Mouse (Mus musculus) activated CD4-positive, CD25-positive, alpha-beta regulatory T cell, adult 4 months (primary cell): Measurements from ENCODE around the gene Asb2. TPM values are rescaled to one million over a fixed set of nuclear protein-coding genes. Genes with fewer than 3 reads are reported as not detected.

Experiments
- ATAC-seq: one replicate; pipeline ENCODE4 v1.8.0; 2017
- polyA plus RNA-seq, 2 experiments: library from polyadenylated mRNA; unstranded; fragments of 100-300 nt; shearing (Covaris generic); gene quantifications; one replicate each; pipeline ENCODE4 v1.2.1; 2017

The Asb2 gene
- polyA plus RNA-seq, 2 experiments from 2014 or later, result 14.2 to 37.7 TPM

DNA sequence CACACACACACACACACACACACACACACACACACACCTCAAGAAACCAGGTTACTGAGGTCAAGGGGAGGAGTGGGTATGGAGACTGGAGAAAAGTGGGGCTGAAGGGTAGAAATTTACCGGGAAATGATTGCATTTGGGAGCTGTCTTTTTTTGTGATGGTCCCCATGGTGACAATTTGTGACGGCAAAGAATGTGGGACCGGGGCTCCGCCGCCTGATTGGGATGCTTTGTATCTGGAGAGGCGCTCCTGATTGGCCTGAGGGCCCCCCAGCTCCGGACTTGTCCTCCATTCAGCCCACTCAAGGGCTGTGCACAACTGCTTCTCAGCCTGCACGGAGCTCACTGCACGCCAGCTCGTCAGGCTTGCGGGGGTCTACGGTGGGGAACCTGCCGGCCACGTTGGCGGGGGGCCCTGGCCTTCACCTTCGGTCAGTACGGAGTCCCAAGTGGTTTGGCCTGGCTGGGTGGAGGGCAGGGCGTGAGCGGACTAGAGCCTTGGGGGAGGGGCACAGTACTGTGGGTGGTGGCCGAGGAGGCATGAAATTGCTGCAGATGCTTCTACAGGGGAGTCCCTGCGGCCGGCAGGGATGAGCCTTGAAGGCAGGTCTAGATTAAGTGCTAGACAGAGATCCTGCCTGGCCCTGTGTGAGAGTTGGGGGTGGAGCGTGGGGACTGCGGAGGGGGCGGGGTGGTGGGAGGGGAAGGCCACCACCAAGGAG is 41.0 kb downstream of the Asb2 start:
- ATAC-seq, result no peak

DNA sequence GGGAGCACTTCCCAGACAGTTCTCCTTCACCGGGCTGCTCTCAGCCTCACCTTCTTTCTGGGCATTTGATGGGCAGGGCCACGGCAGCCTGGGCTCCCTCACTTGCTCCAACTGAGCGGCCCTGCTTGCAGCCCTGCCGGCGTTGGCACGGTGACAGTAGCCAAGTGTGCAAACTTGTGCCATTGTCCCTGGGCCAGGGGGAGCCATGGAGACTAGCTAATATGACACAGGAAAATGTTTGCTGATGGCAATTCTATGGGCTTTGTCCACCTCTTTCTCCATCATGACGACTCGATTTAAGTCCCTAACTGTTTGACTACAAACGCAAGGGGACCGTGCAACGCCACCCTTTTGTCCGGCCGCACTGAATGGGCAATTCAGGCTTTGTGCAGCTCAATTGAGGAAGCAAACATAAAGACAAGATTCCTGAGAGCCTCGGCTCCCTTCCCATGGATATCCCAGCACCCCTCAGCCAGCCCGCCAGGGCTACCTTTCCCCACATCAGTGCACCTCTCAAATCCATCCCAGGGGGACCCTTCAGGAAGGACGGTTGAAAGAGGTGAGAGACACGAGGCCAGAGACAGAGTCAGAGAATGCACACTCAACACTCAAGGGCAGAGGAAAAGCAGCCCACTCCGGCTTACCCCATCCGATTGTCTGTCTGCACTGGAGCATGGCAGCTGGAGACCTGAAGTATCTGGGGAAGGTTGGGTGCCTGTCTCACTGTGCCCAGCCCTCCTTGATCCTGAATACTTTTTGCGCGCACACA is 41.7 kb downstream of the Asb2 start:
- ATAC-seq, result no peak

DNA sequence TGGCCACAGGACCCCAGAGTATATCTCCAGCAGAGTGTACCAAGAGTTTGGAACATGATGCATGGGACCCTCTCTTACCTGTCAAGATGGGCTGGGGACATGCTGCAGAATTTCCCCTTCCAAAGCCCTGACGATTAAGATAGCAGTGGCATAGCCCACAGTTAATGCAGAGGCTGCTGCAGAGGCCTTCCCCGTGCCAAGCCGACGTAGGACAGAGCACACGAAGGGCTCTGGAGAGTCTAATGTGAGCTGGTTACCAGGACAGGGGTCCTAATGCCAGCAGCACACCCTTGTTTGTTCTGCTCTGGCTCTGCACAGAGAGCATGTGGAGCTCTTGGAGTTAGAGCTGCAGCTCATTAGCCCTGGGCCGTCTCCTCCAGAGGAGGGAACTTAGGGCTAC is 42.5 kb downstream of the Asb2 start:
- ATAC-seq, result no peak

DNA sequence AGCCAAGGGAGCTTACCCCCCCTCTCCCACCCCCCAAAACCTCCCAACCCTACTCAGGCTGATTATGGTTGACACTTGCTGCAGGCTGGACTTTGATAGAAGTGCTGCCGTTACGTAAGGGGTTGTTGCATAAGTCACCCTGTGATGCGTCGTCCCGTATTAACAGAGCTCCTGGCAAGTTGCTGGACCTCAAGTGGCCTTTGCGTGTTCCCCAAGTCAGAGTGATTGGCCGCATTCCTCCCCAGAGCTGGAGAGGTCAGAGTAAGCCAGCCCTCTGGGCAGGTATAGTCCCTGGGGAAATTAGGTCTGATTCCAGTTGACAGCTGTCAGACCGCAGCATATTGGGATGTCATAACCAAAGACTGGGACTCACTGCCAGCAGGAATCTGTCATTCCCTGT is 43.9 kb downstream of the Asb2 start:
- ATAC-seq, result no peak

DNA sequence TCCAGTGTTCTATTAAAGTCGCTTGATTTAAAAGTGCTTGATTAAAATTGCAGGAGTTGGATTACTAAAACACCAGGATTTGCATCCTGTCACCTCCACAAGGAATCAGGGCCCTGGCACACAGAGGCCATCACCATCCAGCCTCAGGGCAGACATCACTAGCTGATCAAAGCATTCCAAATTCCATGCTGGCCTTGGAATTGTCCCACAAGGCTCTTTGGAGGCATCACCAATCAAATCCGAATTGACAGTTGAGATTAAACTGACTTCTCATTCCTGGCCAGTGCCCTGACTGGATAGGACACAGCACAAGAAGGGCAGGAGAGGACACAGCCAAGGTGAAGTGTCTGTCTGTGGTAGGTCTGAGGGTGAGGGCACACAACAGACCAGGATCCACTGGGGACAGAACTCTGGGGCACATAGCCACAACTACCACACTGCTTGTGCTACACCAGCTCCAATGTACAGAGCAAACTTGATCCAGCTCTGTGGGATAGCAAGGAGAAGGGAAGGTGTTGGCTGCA is 45.0 kb downstream of the Asb2 start, which contains the start of gene Fam181a:
TSS of gene Fam181a (plus strand) at position 232 of the 524 bp plus-strand sequence.
- ATAC-seq, result no peak

DNA sequence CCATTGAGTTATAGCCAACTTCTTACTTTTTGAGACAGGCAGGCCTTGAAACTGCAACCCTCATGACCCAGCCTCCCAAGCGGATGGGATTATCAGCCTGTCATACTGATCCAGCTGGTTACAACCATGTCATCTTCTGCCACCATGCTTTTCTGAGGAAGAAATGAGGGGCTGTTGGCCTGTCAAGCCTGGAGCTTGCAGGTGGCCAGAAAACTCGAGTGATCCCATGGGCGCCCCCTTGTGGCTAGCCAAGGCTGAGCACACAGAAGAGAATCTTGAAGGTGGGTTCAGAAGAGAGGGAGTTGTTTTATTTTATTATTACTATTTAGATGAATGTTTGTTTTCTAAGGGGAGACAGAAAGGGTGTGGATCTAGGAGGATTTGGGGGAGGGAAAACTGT is 49.1 kb downstream of the Asb2 start:
- ATAC-seq, result no peak

DNA sequence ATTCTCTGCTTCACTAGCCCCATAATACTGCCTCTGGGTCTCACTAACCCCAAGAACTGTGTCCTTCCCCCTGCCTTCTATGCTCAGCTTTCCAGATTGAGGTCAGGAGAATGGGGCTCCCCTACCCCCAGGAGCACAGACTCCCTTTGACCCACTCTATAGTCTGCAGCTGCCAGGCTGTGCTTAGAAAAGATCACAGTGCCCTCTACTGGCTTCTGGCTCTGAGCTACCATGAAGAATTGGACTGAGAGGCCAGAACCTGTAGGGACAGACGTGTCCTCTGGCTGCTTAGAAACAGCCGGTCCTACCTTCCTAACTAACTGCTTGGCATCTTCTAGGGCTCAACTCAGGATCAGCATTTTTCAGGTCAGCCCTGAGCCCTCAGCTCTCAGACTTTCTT is 49.6 kb downstream of the Asb2 start:
- ATAC-seq, result no peak

DNA sequence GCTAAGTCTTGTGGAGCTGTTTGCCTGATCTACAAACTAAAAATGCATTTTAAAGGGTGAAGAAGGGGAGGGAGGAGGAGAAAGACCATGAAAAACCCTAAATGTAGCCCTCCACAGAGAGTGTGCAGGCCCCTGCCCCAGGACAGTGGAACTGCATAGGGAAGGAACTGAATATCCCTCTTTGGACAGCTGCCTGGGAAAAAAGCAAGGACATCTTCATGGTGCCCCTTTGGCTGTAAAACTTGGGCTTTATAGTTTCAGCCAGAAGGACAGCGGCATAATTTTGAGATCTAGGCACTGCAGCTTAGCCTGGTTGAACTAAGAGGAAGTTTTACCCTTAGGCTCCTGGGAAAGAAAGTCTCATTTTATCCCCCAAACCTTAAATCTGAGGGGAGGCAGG is 52.8 kb downstream of the Asb2 start:
- ATAC-seq, result no peak

DNA sequence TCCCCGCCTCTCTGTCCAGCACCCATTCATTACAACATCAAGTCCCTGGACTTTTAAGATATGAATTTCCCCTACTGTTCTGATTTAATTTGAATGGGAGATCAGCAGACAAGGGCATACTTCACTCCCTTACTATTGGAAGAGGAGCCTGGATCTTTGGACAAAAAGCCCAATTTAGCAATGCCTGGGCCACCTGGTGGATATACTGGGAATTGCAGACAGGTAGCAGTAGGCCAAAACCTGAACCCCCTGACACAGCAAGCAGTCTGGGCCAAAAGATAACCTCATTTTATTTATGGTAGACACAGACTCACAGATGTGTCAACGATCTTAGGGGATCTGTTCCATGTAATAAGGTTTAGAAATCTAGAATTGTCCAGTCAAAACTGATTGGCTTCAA is 54.2 kb downstream of the Asb2 start:
- no peak for ATAC-seq

DNA sequence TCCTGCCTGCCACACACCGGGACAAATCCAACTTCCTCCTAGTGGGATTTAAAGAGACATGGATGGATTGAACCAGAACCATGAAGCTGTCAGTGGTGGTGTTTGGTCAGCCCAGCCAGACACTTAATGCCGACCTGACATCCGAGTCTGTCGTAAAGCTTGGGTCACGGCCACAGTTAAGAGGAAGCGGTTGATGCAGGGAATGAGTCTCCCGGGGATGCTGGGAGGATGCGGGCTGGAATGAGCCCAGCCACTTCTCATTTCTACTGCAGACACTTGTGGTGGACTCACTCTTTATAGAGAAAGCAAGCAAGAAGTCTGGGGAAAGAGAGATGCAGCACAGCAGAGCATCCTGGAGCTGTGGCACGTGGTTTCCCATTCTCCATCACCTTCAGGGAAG is 55.3 kb downstream of the Asb2 start:
- no peak for ATAC-seq

DNA sequence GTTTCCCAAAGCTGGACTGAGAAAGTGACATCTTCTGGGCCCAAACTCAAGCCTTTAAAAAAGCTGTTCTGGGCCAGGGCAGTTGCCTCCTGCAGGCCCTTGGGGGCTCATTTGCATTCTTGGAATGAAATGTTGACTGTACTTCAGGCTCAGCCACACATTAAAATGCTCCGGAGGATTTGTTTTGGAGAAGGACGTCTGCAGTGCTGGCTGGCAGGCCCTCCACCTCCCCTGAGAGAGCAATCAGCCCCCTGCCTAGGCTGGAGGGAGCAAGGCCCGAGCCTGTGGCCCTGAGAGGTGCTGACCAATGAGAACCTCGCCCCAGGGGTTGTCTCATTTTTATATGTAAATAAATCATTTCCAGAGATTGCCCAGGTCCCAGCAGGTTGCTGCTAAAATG is 59.5 kb downstream of the Asb2 start:
- no peak for ATAC-seq

DNA sequence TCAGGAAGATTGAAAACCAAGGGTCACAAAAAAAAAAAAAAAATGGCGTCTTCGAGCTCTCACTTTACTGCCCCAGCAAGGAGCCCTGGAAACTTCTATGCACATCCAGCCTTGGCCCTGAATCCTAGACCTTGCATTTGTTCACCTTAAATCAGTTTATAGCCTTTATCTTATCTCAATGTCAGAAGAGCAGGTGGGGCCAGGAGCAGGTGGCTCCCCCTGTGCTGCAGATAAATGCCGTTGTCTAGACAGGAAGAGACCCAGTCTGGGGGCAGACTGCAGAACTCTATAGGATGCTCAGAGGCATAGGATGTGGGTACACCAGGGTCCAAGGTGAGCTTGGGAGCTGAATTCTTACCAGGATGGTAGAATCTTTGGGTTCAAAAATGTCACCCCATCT is 63.4 kb downstream of the Asb2 start:
- ATAC-seq, result no peak

DNA sequence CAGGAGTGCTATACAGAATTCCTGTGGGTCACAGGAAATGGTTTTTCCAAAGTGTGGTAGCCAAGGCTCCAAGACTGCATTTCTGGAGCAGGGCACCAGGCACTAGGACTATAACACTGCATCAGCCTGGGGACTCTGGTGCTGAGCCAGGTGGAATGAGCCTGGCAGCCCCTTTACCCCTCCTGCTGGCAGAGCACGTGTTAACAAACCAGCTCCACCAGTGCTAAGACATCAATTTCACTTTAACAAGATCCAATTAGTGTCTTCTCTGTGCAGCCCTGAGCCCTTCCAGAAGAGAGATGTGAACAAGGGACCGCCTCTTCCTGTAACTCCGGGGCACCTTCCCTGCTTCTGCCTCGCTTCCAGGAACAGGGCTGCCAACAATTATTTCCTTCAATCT is 68.5 kb downstream of the Asb2 start:
- ATAC-seq, result no peak

DNA sequence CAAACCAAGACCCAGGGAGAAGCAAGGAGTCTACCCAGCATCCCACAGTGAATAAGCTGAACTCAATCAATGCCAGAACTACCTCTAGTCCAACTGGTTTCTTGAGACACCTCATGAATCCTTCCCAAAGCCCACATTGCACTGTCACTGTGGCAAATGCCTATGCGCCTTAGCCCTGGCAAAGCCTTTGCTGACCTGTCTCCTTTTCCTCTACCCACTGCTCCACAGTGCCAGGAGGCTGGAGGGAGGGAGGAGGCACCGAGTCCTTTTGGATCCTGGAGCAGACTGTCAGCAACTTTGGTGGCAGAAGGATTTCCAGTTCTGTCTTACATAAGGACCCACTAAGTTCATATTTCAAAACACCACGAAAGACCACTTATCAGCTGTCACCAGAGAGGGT is 72.4 kb downstream of the Asb2 start:
- no peak for ATAC-seq

DNA sequence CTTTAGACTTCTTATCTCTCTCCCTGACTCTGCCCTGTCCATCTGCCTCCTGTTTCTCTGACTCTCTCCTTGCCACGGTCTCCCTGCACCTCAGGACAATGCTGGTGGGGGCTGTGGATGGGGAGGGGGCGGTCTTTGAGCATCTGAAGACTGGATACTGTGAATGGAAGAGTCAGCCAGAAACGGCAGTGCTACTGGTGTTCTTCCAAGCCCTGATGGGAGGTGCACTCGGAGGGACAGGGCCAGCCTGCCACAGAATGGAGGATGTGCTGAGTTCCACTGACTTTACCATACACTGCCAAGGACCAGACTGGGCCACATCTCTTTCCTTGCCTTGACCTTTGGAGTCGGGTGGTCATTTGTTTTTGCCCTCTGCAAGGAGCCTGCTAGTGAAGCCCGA is 72.9 kb downstream of the Asb2 start:
- ATAC-seq, result no peak

DNA sequence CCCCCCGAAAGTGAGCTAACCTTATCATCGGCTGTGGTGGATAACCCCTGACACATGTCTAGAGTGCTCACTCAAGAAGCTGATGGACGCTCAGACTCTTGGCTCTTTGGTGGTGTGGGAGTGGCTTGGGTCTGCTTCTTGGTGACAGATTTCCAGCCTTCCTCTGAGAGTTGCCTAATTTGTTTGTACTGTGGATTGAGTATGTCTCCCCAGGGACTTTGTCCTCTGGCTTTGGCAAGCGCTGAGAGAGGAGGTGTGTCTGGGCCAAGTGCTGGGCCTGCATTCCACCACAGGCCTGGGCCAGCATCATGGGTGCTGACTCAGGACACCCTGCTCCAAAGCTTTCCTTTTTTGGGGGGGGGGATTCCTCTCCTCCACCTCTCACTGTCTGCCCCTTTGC is 73.9 kb downstream of the Asb2 start:
- ATAC-seq, result no peak

DNA sequence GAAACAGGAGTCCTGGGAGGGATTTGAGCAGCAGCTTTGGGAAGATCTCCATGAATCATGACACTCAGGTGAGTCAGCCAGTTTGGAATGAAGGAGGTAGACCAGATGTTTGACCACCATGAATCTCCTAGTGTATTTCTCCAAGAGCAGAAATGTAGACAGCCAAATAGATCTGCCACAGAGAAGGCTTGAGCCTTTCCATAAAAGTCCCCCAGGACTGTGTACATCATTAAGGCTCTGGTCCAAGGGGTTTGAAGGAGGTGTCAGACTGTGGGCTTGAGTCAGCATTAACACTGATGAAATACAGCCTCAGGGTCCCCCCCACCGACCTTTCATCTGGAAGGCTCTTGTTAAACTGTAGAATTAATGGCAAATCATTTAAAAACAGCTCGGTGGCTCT is 74.3 kb downstream of the Asb2 start:
- no peak for ATAC-seq

DNA sequence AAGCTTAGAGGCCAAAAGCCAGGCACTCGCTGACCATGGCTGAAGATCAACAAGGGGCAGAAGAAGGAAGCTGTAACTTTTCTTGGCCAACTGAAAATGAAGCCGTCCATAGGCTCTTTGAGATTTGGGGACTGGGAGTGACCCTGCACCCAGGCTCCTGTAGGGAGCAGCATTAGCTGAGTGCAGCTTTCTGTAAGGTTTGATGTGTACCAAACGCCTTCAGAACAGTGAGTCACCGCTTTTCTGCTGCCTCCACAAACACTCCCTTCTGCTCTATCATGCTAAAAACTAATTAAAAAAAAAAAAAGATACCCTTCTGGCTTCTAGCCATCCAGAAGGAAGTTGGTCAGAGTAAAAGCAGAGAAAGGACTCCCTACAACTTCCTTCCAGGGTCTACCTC is 79.4 kb downstream of the Asb2 start:
- no peak for ATAC-seq

DNA sequence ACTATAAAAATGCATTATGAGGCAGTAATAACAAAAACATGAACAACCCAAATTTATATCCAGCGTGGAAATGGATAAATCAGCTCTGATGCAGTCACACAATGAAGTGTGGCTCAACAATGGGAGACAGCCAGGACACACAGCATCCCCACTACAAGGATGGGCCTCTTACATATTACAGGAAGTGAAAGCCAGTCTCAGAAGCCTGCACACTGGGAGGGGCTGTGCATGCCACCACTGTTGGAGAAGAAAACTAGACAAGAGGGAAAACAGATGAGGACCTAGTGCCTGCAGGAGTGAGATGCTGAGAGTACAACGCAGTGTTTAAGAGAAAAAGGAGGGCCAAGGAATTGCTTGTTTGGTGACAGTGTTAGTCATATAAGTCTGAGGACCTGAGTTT is 82.1 kb downstream of the Asb2 start:
- no peak for ATAC-seq

DNA sequence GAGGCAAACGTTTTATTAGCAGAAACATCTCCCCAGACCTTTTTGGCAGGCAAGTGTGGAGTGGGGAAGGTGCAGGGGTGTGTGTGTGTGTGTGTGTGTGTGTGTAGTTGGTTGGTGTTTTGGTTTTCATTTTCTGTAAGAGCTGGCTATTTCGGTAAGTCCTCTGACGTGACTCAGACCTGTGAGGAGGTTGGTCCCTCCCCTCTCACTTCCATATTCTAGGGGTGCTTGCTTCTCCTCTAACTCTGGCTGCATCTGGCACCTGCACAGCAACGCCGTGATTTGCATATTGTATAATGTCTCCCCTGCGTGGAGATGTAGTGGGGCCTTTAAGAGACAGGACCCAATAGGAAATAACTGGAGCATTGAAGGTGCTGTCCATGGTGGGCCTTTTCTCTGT is 82.8 kb downstream of the Asb2 start:
- no peak for ATAC-seq

DNA sequence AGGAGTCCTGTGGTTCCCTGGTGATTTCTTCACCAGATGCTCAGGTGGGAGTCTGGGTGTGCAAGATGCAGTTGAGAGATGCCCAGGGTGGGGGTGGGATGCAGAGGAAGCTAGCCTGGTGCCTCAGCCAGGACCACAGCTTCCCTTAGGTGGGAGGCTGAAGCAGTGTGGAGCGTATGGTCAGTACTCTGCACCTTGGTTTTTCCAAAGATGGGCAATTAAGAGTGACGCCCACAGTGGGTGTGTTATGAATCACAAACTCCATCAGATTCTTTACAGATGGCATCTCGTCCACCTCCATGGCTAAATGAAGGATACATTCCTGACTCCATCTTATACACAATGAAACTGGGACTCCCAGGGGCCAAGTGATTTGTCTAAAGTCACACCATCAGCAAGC is 83.6 kb downstream of the Asb2 start:
- no peak for ATAC-seq
